Mouse (Mus musculus) cerebellum, postnatal 14 days (tissue): ENCODE measurements at regions not wholly inside any gene's neighbourhood (a gene's known extent, or its start where the extent isn't known, plus 50 kb on each side); places are given as distances from the start of the nearest gene placed in this dataset.
A peak's percentile ranks its signal among the peaks of the same experiment; 100 is the strongest.

ENCODE experiments used
- DNase-seq, 2 experiments: peaks; one replicate each; pipeline ENCODE4 v3.0.0; 2021; ENCODE audit warnings: mixed read lengths in 2 of 2

- peak; percentile 88 to 91 for DNase-seq
Observed at GRCm38 (mm10) chr17:89802148-89802547, 108.1 kb downstream of the Gm10184 start.

- DNase-seq, result no peak
Observed at GRCm38 (mm10) chr17:89777570-89777969, 132.7 kb downstream of the Gm10184 start.

- peak in 1 of 2 experiments; percentile 2 for DNase-seq
Observed at GRCm38 (mm10) chr17:89766229-89766875, 143.9 kb downstream of the Gm10184 start.

DNA sequence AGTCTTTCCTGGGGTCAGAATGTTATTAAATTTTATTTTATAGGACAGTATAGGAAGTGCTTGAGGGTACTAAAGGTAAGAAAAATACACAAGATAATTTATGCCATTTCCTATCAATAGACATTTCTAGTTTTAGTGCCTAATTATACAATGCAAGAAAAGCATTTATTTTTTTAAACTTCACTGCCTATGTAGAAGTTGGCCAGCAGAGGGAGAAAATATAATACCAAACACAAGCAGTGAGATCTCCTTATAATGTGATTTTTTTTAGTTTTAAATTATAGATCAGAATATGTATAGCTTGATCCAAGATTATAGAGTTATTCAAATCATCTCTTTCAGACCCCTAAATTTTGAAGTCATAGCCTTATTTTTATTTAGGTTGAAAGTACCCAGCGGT is 172.8 kb downstream of the Gm10184 start:
- DNase-seq, result no peak

- no peak for DNase-seq
Observed at GRCm38 (mm10) chr17:89725534-89725933, 184.7 kb downstream of the Gm10184 start.

DNA sequence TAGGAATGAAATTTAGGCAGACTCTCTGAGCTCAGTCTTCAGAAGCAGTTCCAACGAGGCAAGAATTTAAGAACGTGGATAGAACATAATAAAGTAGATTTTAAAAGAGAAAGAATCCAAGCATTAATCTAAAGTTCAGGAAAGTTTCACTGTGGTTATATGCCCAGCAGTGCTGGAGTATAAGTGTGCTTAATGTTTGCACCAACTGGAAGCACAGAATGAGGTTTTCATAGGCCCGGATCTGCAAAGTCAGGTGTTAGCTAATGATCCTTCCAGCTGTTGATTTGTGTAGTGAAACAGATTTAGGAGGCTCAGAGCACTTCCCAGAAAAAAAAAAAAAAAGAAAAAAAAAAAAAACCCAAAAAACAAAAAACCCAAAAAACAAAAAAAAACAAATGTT is 228.5 kb downstream of the Gm10184 start:
- DNase-seq, result no peak

- no peak for DNase-seq
Observed at GRCm38 (mm10) chr17:89658326-89658725, 251.9 kb downstream of the Gm10184 start.

GRCm38 (mm10) chr17:89656211-89656610 is 254.0 kb downstream of the Gm10184 start:
- no peak for DNase-seq

DNA sequence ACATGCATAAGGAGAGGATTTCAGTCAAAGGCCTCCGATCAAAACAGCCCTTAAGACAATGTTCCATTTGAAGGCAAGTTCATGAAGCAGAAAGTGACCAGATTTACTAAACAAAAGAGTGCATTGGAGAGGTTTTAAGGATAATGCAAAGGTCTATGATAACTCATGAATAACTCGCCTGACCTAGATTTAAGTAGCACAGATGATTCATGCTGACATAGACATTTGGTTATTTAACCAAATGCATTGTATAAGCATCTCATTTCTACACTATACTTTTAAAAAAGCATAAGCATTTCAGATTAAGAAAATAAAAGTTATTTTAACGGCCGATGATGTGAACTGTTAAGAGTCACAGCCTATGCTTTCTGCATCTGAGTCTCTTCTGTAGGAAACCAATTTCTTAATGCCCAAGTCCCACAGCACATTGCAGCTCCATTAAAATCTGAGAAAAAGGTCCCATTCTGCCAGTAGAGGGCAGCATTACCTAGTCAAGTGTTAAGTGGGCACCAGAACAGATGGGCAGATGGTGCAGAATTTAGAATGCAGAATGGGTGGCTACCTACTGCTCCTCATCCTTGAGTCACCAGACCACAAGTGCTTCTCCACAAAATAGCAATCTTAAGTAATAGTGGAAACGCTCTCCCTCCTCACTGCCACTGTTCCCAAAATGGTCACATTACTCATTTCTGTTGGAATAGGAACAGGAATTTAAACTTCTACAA is 256.0 kb downstream of the Gm10184 start:
- DNase-seq, result peak; percentile 88 to 93

GRCm38 (mm10) chr17:89646000-89646399 is 264.2 kb downstream of the Gm10184 start:
- DNase-seq, result no peak
